Mouse (Mus musculus) lung, adult 2 months (tissue): ENCODE measurements around the gene Map4k5.

Source experiments
- CTCF ChIP-seq: fragments of 200-500 bp; IDR thresholded peaks from 2 replicates; pipeline ENCODE4 v1.5.1; 2011; ENCODE audit warnings: mild to moderate bottlenecking, low read length, control low read depth; ENCODE audit not compliant: insufficient read depth
- POLR2A ChIP-seq: fragments of 200-500 bp; IDR thresholded peaks from 2 replicates; pipeline ENCODE4 v1.6.1; 2011; ENCODE audit warnings: low read depth, mild to moderate bottlenecking, control low read depth, low read length, borderline replicate concordance; ENCODE audit errors: extremely low read depth

DNA sequence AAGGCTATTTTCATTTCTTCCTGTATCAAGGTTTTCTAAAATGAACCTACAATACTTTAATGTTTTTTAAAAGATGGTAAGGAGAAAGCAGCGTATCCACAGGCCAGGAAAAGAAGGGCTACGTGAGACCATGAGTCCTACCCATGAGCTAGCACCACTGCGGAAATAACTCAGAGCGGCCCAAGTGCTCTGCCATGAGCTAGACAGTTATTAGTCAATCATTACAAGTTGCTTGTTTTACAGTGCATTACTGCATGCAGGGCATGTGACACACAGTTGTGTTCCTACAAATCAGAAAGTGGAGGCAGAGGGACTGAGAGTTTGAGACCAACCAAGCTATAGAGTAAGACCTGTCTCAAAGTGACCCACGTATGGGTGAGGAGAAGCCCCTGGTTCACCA, 8.9 kb downstream of the Map4k5 start:
- TF ChIP-seq POLR2A (no peak), CTCF (no peak)
